Mouse (Mus musculus): ENCODE measurements around the gene Ccdc93. TPM values are rescaled to one million over a fixed set of nuclear protein-coding genes. Genes with fewer than 3 reads are reported as not detected.
A peak's percentile ranks its signal among the peaks of the same experiment; 100 is the strongest.

The Ccdc93 gene
- polyA plus RNA-seq, 1 experiment from 2014 or later: 3.4 TPM

GRCm38 (mm10) chr1:121440535-121441381, 9.9 kb downstream of the Ccdc93 start:
- WGBS: 65% methylated on average over 13 of the region's 13 CpGs
- TF ChIP-seq CTCF (IDR thresholded peaks at IDR 0.05) (peak; percentile 83), EP300 (IDR thresholded peaks at IDR 0.05) (no peak)
- Histone ChIP-seq H3K36me3 (ENCODE audit: insufficient read depth, low read length) (peaks cover 11% of the 10 kb centered on the region; the same call in 1 of the 2 replicates), H3K4me2 (replicated peaks; ENCODE audit: low read depth, low read length) (no peak overlapping the region), H3K9ac (replicated peaks; ENCODE audit: low read depth) (no peak overlapping the region), H3K9me3 (ENCODE audit: low read length) (no peaks in the 10 kb centered on the region), H3K4me3 (ENCODE audit: low read depth, low read length) (no peak overlapping the region), H3K27ac (ENCODE audit: low read length) (no peak overlapping the region), H3K27me3 (replicated peaks; ENCODE audit: insufficient read depth, low read length) (no peaks in the 10 kb centered on the region), H3K4me1 (ENCODE audit: insufficient read depth, low read depth, low read length) (no peaks in the 10 kb centered on the region)
- DNase-seq (ENCODE audit: low spot score) (peak; percentile 63), ATAC-seq (no peak)

- Histone ChIP-seq H3K9me3 (ENCODE audit: low read length) (no peaks in the 10 kb centered on the region), H3K9ac (replicated peaks; ENCODE audit: low read depth) (no peak overlapping the region), H3K27ac (ENCODE audit: low read length) (no peak overlapping the region), H3K4me3 (ENCODE audit: low read depth, low read length) (no peak overlapping the region), H3K27me3 (replicated peaks; ENCODE audit: insufficient read depth, low read length) (no peaks in the 10 kb centered on the region), H3K36me3 (ENCODE audit: insufficient read depth, low read length) (peaks cover 20% of the 10 kb centered on the region; the same call in 1 of the 2 replicates), H3K4me1 (ENCODE audit: insufficient read depth, low read depth, low read length) (no peaks in the 10 kb centered on the region), H3K4me2 (replicated peaks; ENCODE audit: low read depth, low read length) (no peak overlapping the region)
- TF ChIP-seq EP300 (IDR thresholded peaks at IDR 0.05) (no peak), CTCF (IDR thresholded peaks at IDR 0.05) (no peak)
- ATAC-seq (no peak), DNase-seq (ENCODE audit: low spot score) (no peak)
- 94% methylated on average over 6 of the region's 6 CpGs for WGBS
Observed at GRCm38 (mm10) chr1:121444147-121444546, 13.3 kb downstream of the Ccdc93 start.

GRCm38 (mm10) chr1:121447216-121447615, 16.4 kb downstream of the Ccdc93 start:
- peaks cover 26% of the 10 kb centered on the region; the same call in 1 of the 2 replicates for H3K36me3 ChIP-seq (ENCODE audit: insufficient read depth, low read length)
- TF ChIP-seq EP300 (IDR thresholded peaks at IDR 0.05): no peak
- no peak for TF ChIP-seq CTCF (IDR thresholded peaks at IDR 0.05)
- WGBS: 92% methylated on average over 10 of the region's 10 CpGs

GRCm38 (mm10) chr1:121448166-121448565, 17.3 kb downstream of the Ccdc93 start:
- 93% methylated on average over 19 of the region's 19 CpGs for WGBS
- H3K27me3 ChIP-seq (replicated peaks; ENCODE audit: insufficient read depth, low read length): no peaks in the 10 kb centered on the region
- H3K9me3 ChIP-seq (ENCODE audit: low read length): no peaks in the 10 kb centered on the region
- DNase-seq (ENCODE audit: low spot score) (no peak), ATAC-seq (no peak)
- H3K4me1 ChIP-seq (ENCODE audit: insufficient read depth, low read depth, low read length): no peaks in the 10 kb centered on the region
- peaks cover 26% of the 10 kb centered on the region; the same call in 1 of the 2 replicates for H3K36me3 ChIP-seq (ENCODE audit: insufficient read depth, low read length)
- H3K4me3 ChIP-seq (ENCODE audit: low read depth, low read length): no peak overlapping the region
- TF ChIP-seq CTCF (IDR thresholded peaks at IDR 0.05) (no peak), EP300 (IDR thresholded peaks at IDR 0.05) (no peak)
- H3K9ac ChIP-seq (replicated peaks; ENCODE audit: low read depth): no peak overlapping the region
- no peak overlapping the region for H3K4me2 ChIP-seq (replicated peaks; ENCODE audit: low read depth, low read length)
- no peak overlapping the region for H3K27ac ChIP-seq (ENCODE audit: low read length)

More at GRCm38 (mm10) chr1:121447216-121447615, 16.4 kb downstream of the Ccdc93 start:
- no peak for ATAC-seq
- Histone ChIP-seq H3K27ac (ENCODE audit: low read length) (no peak overlapping the region), H3K4me3 (ENCODE audit: low read depth, low read length) (no peak overlapping the region), H3K9me3 (ENCODE audit: low read length) (no peaks in the 10 kb centered on the region), H3K9ac (replicated peaks; ENCODE audit: low read depth) (no peak overlapping the region), H3K4me2 (replicated peaks; ENCODE audit: low read depth, low read length) (no peak overlapping the region), H3K4me1 (ENCODE audit: insufficient read depth, low read depth, low read length) (no peaks in the 10 kb centered on the region), H3K27me3 (replicated peaks; ENCODE audit: insufficient read depth, low read length) (no peaks in the 10 kb centered on the region)
- no peak for DNase-seq (ENCODE audit: low spot score)

GRCm38 (mm10) chr1:121451009-121451408, 20.2 kb downstream of the Ccdc93 start:
- Histone ChIP-seq H3K4me2 (replicated peaks; ENCODE audit: low read depth, low read length) (no peak overlapping the region), H3K9me3 (ENCODE audit: low read length) (no peaks in the 10 kb centered on the region), H3K27me3 (replicated peaks; ENCODE audit: insufficient read depth, low read length) (no peaks in the 10 kb centered on the region), H3K9ac (replicated peaks; ENCODE audit: low read depth) (no peak overlapping the region), H3K36me3 (ENCODE audit: insufficient read depth, low read length) (peaks cover 20% of the 10 kb centered on the region; the same call in 1 of the 2 replicates), H3K4me3 (ENCODE audit: low read depth, low read length) (no peak overlapping the region), H3K27ac (ENCODE audit: low read length) (no peak overlapping the region), H3K4me1 (ENCODE audit: insufficient read depth, low read depth, low read length) (no peaks in the 10 kb centered on the region)
- no peak for ATAC-seq
- TF ChIP-seq CTCF (IDR thresholded peaks at IDR 0.05) (no peak), EP300 (IDR thresholded peaks at IDR 0.05) (no peak)
- no peak for DNase-seq (ENCODE audit: low spot score)
- WGBS: 83% methylated on average over 7 of the region's 7 CpGs

GRCm38 (mm10) chr1:121452498-121452897, 21.6 kb downstream of the Ccdc93 start:
- H3K9me3 ChIP-seq (ENCODE audit: low read length): no peaks in the 10 kb centered on the region
- no peak overlapping the region for H3K9ac ChIP-seq (replicated peaks; ENCODE audit: low read depth)
- no peaks in the 10 kb centered on the region for H3K4me1 ChIP-seq (ENCODE audit: insufficient read depth, low read depth, low read length)
- 78% methylated on average over 6 of the region's 6 CpGs for WGBS
- TF ChIP-seq EP300 (IDR thresholded peaks at IDR 0.05): no peak
- TF ChIP-seq CTCF (IDR thresholded peaks at IDR 0.05): no peak
- no peak overlapping the region for H3K4me2 ChIP-seq (replicated peaks; ENCODE audit: low read depth, low read length)
- DNase-seq (ENCODE audit: low spot score) (no peak), ATAC-seq (no peak)
- no peak overlapping the region for H3K27ac ChIP-seq (ENCODE audit: low read length)
- no peak overlapping the region for H3K4me3 ChIP-seq (ENCODE audit: low read depth, low read length)
- peaks cover 19% of the 10 kb centered on the region; the same call in 1 of the 2 replicates for H3K36me3 ChIP-seq (ENCODE audit: insufficient read depth, low read length)
- no peaks in the 10 kb centered on the region for H3K27me3 ChIP-seq (replicated peaks; ENCODE audit: insufficient read depth, low read length)
